Mouse (Mus musculus): Measurements from ENCODE around the gene Setd1a. TPM values are rescaled to one million over a fixed set of nuclear protein-coding genes. Genes with fewer than 3 reads are reported as not detected.

Setd1a gene
- total and polyA plus RNA-seq, 3 experiments: 4.5 to 51.0 (median 9.8) TPM

- dilution Hi-C loops (cut with MboI; ENCODE audit: extremely low pct_ligation_motif_present, extremely low pct_unique_long_range_greater_than_20kb, low sequenced_read_pairs) (no loop called here), in situ Hi-C loops (cut with MboI; ENCODE audit: low pct_ligation_motif_present, low pct_unique_long_range_greater_than_20kb, low sequenced_read_pairs) (loop anchor here (5.0 to 25.0 kb wide), 4 partner anchors 39 to 996 kb away; partner anchors contain the start of genes Cdipt, Cdiptos, Prss8 and Tbx6)
- Histone ChIP-seq H3K9ac (ENCODE audit: insufficient read depth, low read depth) (peak overlapping the region; percentile 98; the same call in 1 of the 2 replicates), H3K36me3 (replicated peaks in 1 of 2; ENCODE audit: control insufficient read depth in 1 of 2, insufficient read depth in 1 of 2, low read length in 1 of 2) (peaks cover 25 to 64% of the 10 kb centered on the region in 2 experiments), H3K9me3 (replicated peaks; ENCODE audit: low read length) (no peaks in the 10 kb centered on the region), H3K27me3 (replicated peaks) (no peaks in the 10 kb centered on the region), H3K4me2 (ENCODE audit: insufficient read depth, low read depth, poor library complexity, severe bottlenecking) (peak overlapping the region; percentile 41), H3K4me3 (replicated peaks in 1 of 3; ENCODE audit: low read depth in 2 of 3, low read length in 2 of 3, poor library complexity in 1 of 3) (peak overlapping the region; percentile 57 to 92 (median 67)), H3K79me2 (replicated peaks; ENCODE audit: control insufficient read depth, extremely low read depth, insufficient read depth, poor library complexity, severe bottlenecking) (peaks cover 23% of the 10 kb centered on the region), H3K4me1 (ENCODE audit: control insufficient read depth in 1 of 2, insufficient read depth in 2 of 2) (peaks cover 8 to 38% of the 10 kb centered on the region in 2 experiments), H3K27ac (ENCODE audit: insufficient read depth, low read depth) (no peak overlapping the region)
- TF ChIP-seq MAZ (IDR thresholded peaks at IDR 0.05; ENCODE audit: low read depth, low read length) (no peak), ZKSCAN1 (IDR thresholded peaks at IDR 0.05; ENCODE audit: borderline replicate concordance, low read depth, low read length) (no peak), RAD21 (IDR thresholded peaks at IDR 0.05; ENCODE audit: low read depth, low read length) (no peak)
- no peak for DNase-seq (ENCODE audit: extremely low read depth)
Observed at GRCm38 (mm10) chr7:127778350-127778749, 1.9 kb downstream of the Setd1a start.

GRCm38 (mm10) chr7:127785308-127785707 is 8.8 kb downstream of the Setd1a start, which contains the start of gene Gm49388:
Gm49388 (plus strand) TSS chr7:127785608.
- peaks cover 76 to 94% of the 10 kb centered on the region in 2 experiments for H3K36me3 ChIP-seq (replicated peaks in 1 of 2; ENCODE audit: control insufficient read depth in 1 of 2, insufficient read depth in 1 of 2, low read length in 1 of 2)
- H3K27me3 ChIP-seq (replicated peaks): no peaks in the 10 kb centered on the region
- H3K4me1 ChIP-seq (ENCODE audit: control insufficient read depth in 1 of 2, insufficient read depth in 2 of 2): no peaks in the 10 kb centered on the region
- H3K27ac ChIP-seq (ENCODE audit: insufficient read depth, low read depth): no peak within 1 kb of the TSS
- no peak within 1 kb of the TSS for H3K4me2 ChIP-seq (ENCODE audit: insufficient read depth, low read depth, poor library complexity, severe bottlenecking)
- 0 out of 2 replicates have a peak, but pooled peaks cover 2% of the 10 kb centered on the region for H3K79me2 ChIP-seq (replicated peaks; ENCODE audit: control insufficient read depth, extremely low read depth, insufficient read depth, poor library complexity, severe bottlenecking)
- DNase-seq (ENCODE audit: extremely low read depth): no peak
- no peaks in the 10 kb centered on the region for H3K9me3 ChIP-seq (replicated peaks; ENCODE audit: low read length)
- in situ Hi-C loops (cut with MboI; ENCODE audit: low pct_ligation_motif_present, low pct_unique_long_range_greater_than_20kb, low sequenced_read_pairs) (loop anchor here (25.0 kb wide), 1 partner anchor 798 kb away; the partner anchor contains the start of genes Cdipt and Cdiptos), dilution Hi-C loops (cut with MboI; ENCODE audit: extremely low pct_ligation_motif_present, extremely low pct_unique_long_range_greater_than_20kb, low sequenced_read_pairs) (no loop called here)
- no peak for TF ChIP-seq ETS1 (conservative IDR thresholded peaks at IDR 0.05; ENCODE audit: low read depth, low read length)
- no peak for TF ChIP-seq MYC (IDR thresholded peaks at IDR 0.05; ENCODE audit: low read depth, low read length)
- TF ChIP-seq USF2 (conservative IDR thresholded peaks at IDR 0.05; ENCODE audit: low read depth, low read length): no peak
- TF ChIP-seq UBTF (IDR thresholded peaks at IDR 0.05; ENCODE audit: low read depth, low read length): no peak
- no peak for TF ChIP-seq HCFC1 (IDR thresholded peaks at IDR 0.05; ENCODE audit: low read depth, low read length)
- no peak for TF ChIP-seq CTCF (conservative IDR thresholded peaks at IDR 0.05 in 1 of 2, IDR thresholded peaks at IDR 0.05 in 1 of 2; ENCODE audit: low read depth in 2 of 2, low read length in 2 of 2)
- no peak for TF ChIP-seq KAT2A (IDR thresholded peaks at IDR 0.05; ENCODE audit: insufficient replicate concordance, low read length)
- no peak for TF ChIP-seq MEF2A (IDR thresholded peaks at IDR 0.05; ENCODE audit: borderline replicate concordance, low read depth, low read length)
- no peak for TF ChIP-seq JUN (IDR thresholded peaks at IDR 0.05; ENCODE audit: insufficient read depth, low read depth, low read length)
- no peak for TF ChIP-seq MAX (IDR thresholded peaks at IDR 0.05; ENCODE audit: low read length)
- TF ChIP-seq SIN3A (IDR thresholded peaks at IDR 0.05; ENCODE audit: low read length): no peak
- TF ChIP-seq USF1 (IDR thresholded peaks at IDR 0.05; ENCODE audit: low read depth, low read length): no peak
- TF ChIP-seq ZC3H11A (IDR thresholded peaks at IDR 0.05; ENCODE audit: low read depth, low read length): no peak
- no peak for TF ChIP-seq ZMIZ1 (IDR thresholded peaks at IDR 0.05; ENCODE audit: low read depth, low read length)
- H3K4me3 ChIP-seq (replicated peaks in 1 of 3; ENCODE audit: low read depth in 2 of 3, low read length in 2 of 3, poor library complexity in 1 of 3): no peak within 1 kb of the TSS
- H3K9ac ChIP-seq (ENCODE audit: insufficient read depth, low read depth): no peak within 1 kb of the TSS

Data from CH12.LX (cell line).